Mouse (Mus musculus) cerebellum, postnatal 4 days (tissue): ENCODE data around the gene Pip4p1.
"Not testable (repeated sequence)": the region's sequence is repeated elsewhere in the genome, so short reads cannot be mapped to it uniquely, and the experiment has no call there.

ENCODE experiments used
- DNase-seq, 2 experiments: peaks; one replicate each; pipeline ENCODE4 v3.0.0; 2022; ENCODE audit warnings: low spot score in 2 of 2, mixed read lengths in 1 of 2

The Pip4p1 gene

GRCm38 (mm10) chr14:50938940-50939339 is 8.3 kb upstream of the Pip4p1 start:
- DNase-seq, result no peak

- DNase-seq, result no peak
Measured at GRCm38 (mm10) chr14:50938119-50938908, 7.7 kb upstream of the Pip4p1 start.

- DNase-seq, result no peak
Measured at GRCm38 (mm10) chr14:50936649-50937048, 6.0 kb upstream of the Pip4p1 start.

- no peak for DNase-seq
Measured at GRCm38 (mm10) chr14:50931493-50932020, 901 bp upstream of the Pip4p1 start.

DNA sequence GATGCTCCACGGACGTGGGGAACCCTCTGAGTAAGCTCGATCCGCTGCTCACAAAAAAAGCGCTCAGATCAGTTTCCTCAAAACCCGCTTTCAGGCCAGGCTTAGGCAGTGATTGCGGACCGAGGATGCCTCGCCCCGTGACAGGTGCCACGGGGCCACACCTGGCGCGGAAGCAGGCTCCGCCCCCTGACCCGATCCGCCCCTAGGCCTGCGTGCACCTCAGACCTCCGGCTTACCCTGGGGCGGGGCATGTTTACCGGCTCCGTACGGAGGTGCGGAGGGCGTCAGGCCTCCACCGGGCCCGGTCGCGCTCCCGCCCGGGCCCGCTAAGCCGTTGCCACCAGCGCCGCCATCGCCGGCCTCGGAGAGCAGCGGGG is 291 bp downstream of the Pip4p1 start:
- DNase-seq, result no peak

GRCm38 (mm10) chr14:50929951-50930350 is 705 bp downstream of the Pip4p1 start:
- peak in 1 of 2 experiments; percentile 12 for DNase-seq

DNA sequence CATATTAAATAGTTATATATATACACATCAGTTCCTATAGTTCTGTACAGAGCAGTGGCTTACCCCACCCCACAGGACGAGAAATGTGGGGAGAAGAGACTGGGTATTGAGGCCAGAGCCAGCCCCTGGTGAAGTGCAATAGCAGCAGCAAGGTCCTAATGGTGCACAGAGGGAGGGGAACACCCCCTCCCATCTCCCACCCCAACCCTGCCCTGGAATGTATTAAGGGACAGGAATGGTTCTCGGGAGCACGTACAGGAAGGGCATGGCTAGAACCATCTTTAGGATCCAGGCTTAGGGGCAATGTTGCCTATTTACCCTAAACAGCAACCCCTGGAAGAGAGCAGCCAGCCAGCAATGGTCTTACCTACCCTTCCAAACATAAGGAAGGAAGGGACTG is 3.3 kb downstream of the Pip4p1 start:
- no peak for DNase-seq

- no peak for DNase-seq
Measured at GRCm38 (mm10) chr14:50925111-50925920, 5.3 kb downstream of the Pip4p1 start.

GRCm38 (mm10) chr14:50924281-50925064 is 6.2 kb downstream of the Pip4p1 start, which contains the start of the genes Osgep and Apex1:
Gene Osgep, minus strand, starts transcription at chr14:50924893.
Gene Apex1, plus strand, starts transcription at chr14:50924968.
- DNase-seq, result peak; percentile 94 to 97

DNA sequence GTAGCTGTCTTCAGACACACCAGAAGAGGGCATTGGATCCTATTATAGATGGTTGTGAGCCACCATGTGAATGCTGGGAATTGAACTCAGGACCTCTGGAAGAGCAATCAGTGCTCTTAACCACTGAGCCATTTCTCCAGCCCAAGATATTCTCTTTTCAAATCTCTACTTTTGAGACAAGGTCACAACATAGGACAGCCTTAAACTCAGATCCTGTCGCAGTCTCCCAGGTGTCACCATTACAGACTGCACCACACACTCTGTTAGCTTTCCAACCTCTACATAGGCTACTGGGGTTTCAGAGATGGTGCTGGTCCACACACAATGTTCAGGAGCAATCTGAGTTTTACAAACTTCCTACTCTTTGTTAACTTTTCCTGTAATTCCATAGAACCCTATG is 7.2 kb downstream of the Pip4p1 start:
- DNase-seq, result not testable (repeated sequence)

- DNase-seq, result no peak
Measured at GRCm38 (mm10) chr14:50911356-50911755, 19.3 kb downstream of the Pip4p1 start.

- DNase-seq, result no peak
Measured at GRCm38 (mm10) chr14:50908126-50908525, 22.5 kb downstream of the Pip4p1 start.

- DNase-seq, result not testable (repeated sequence)
Measured at GRCm38 (mm10) chr14:50905327-50905726, 25.3 kb downstream of the Pip4p1 start.

- no peak for DNase-seq
Measured at GRCm38 (mm10) chr14:50904828-50905129, 25.9 kb downstream of the Pip4p1 start.

DNA sequence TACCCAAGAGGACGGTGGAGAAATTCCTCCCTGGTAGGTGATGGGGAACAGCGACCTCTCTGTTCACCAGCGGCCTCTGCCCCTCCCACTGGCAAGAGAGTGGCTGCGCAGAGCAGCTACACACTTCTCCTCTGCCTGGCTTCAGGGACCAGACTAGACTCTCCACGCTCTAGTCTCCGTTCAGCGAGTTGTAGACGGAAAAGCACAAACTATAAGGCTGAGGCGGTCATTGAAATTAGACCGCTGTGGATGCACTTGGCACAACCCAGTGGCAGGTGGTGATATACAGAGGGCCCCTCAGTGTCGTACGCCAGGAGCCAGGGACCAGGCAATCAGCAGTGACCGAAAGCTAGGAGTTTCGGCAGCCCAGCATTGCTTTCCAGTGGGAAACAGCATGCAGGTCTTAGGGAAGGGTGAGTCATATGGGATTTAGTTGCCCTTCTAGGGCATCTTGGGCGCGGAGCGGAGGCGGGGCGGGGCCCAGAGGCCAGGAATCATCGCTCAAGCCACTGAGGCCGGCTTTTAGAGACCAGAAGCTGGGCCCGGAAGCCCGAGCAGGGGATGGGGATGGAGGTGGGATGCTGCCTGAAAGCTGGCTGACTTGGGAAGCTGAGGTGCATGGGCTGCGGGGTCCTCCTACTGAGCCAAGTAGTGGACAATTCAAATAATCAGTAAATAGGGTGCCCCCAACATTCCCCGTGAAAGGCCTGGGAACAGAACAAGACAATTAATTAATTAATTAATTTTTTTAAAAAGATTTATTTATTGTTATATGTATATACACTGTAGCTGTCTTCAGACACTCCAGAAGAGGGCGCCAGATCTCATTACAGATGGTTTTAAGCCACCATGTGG is 26.5 kb downstream of the Pip4p1 start:
- peak in 1 of 2 experiments; percentile 33 for DNase-seq

DNA sequence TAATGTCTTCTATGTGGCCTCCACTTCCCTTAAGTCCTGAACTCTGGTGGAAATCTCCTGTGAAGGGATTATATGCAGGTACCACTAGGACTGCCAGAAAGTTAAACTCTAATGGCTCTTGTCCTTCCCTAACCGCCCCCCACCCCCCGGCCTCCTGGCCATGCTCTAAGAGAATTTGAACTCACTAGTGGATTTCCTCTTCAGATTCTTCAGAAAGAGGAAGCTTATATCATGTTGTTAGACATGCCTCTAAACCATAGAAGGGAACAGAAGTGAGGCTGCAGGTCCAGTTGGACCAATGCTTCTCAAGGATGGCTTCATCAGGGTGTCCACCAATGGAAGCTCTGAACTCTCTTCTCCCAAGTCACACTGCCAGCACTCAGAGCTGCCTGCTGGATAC is 32.7 kb downstream of the Pip4p1 start:
- DNase-seq, result not testable (repeated sequence)

- no peak for DNase-seq
Measured at GRCm38 (mm10) chr14:50897374-50897765, 33.3 kb downstream of the Pip4p1 start, which contains the start of gene Klhl33. Gene Klhl33, minus strand, starts transcription at chr14:50897507.

DNA sequence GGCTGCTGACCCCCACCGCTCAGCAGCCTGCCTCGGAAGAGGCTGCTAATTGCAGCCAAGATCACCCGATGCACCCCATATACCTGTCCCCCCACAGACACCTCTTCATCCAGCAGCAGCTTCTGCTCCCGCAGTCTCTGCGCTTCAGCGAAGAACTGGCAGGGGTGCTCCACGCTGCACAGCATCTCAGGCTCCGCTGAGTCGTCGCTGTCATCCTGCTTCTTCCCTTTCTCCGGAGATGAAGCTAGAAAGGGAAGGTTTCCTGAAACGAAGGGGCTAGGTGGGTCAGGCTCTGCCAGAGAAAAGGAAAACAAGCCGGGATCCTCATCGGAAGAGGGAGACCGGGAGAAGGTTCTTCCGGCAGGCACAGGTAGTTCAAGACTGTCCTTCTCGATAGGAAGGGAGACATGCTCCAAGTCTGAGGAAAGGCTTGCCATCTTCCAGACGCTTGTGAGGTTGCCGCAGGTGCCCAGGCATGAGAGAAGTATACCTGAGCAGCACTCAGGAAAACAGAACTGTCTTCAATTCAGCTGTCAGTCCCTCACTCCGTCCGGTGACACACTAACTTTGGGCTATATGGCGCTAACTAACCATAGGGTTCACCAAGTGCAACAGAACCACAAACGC is 33.8 kb downstream of the Pip4p1 start:
- DNase-seq, result peak in 1 of 2 experiments; percentile 15

- peak in 1 of 2 experiments; percentile 9 for DNase-seq
Measured at GRCm38 (mm10) chr14:50895985-50896746, 34.5 kb downstream of the Pip4p1 start.

- DNase-seq, result no peak
Measured at GRCm38 (mm10) chr14:50895407-50895806, 35.2 kb downstream of the Pip4p1 start.
